30 mouse cellular contexts compared by ENCODE assay signal in the genomic region with DNA sequence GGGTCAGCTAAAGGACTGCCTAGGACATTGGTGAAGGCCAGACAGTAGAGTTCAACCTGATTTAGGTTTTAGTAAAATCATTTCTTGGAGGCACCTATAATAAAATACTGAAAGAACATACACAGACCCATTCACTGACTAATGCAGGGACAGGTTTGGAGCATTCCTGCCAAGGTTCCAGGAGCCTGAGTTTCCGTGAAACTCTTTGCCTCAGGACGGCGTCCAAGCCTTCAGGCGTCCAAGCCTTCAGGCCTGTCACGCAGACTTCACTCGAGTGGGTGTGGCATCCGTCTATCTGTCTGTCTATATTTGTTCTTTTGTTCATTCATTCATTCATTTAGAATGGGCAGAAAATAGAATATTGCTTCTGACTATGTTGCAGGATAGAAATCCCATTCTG. TPM values are rescaled to one million over a fixed set of nuclear protein-coding genes. Genes with fewer than 3 reads are reported as not detected.
DNase-seq lines count a peak whose midpoint lies in the region; ATAC-seq lines count a peak whose summit lies in the region.
"Had no signal": no experiment of that assay in that cellular context is flagged by ENCODE, and none has a peak within 500 bp of the region (broad histone marks: within the 10 kb centered on the region; RNA-seq: fewer than 3 reads in every experiment).

No protein-coding gene starts in this region.

- peak overlapping the region; percentile 22 for H3K27ac ChIP-seq in heart, embryonic 16.5 days (ENCODE audit: low read length)
- no peak overlapping the region for H3K27ac ChIP-seq in heart, embryonic 10.5 days
- no peak overlapping the region for H3K27ac ChIP-seq in limb, embryonic 10.5 days
- H3K27ac ChIP-seq: embryonic facial prominence, embryonic 13.5 days; forebrain, embryonic 12.5 days; hindbrain, embryonic 13.5 days; kidney, postnatal 0 days; limb, embryonic 12.5 days; liver, embryonic 15.5 days; midbrain, embryonic 15.5 days; neural tube, embryonic 15.5 days had no signal

- no peaks in the 10 kb centered on the region for H3K9me3 ChIP-seq in heart, embryonic 16.5 days (replicated peaks; ENCODE audit: control insufficient read depth, low read length)
- no peaks in the 10 kb centered on the region for H3K9me3 ChIP-seq in heart, embryonic 10.5 days
- no peaks in the 10 kb centered on the region for H3K9me3 ChIP-seq in limb, embryonic 10.5 days (replicated peaks)
- H3K9me3 ChIP-seq: embryonic facial prominence, embryonic 13.5 days; forebrain, embryonic 12.5 days; hindbrain, embryonic 13.5 days; limb, embryonic 12.5 days; liver, embryonic 15.5 days; midbrain, embryonic 15.5 days; neural tube, embryonic 15.5 days had no signal

- no peak overlapping the region for H3K9ac ChIP-seq in heart, embryonic 16.5 days (ENCODE audit: low read length)
- H3K9ac ChIP-seq: embryonic facial prominence, embryonic 13.5 days; forebrain, embryonic 12.5 days; forebrain, postnatal 0 days; hindbrain, embryonic 13.5 days; limb, embryonic 12.5 days; liver, embryonic 15.5 days; lung, embryonic 14.5 days; midbrain, embryonic 15.5 days; neural tube, embryonic 15.5 days had no signal

- peaks cover 14% of the 10 kb centered on the region; the same call in 1 of the 2 replicates for H3K4me1 ChIP-seq in heart, embryonic 16.5 days (ENCODE audit: control insufficient read depth, insufficient read depth, low read length)
- H3K4me1 ChIP-seq in heart, embryonic 10.5 days, result no peaks in the 10 kb centered on the region; the same call in 1 of the 2 replicates
- H3K4me1 ChIP-seq in limb, embryonic 10.5 days, result no peaks in the 10 kb centered on the region
- H3K4me1 ChIP-seq: forebrain, embryonic 12.5 days; hindbrain, embryonic 13.5 days; limb, embryonic 12.5 days; midbrain, embryonic 15.5 days; neural tube, embryonic 15.5 days had no signal

- H3K36me3 ChIP-seq in heart, embryonic 16.5 days (ENCODE audit: control insufficient read depth, insufficient read depth), result peaks cover 3% of the 10 kb centered on the region; the same call in 1 of the 2 replicates
- no peaks in the 10 kb centered on the region for H3K36me3 ChIP-seq in heart, embryonic 10.5 days
- H3K36me3 ChIP-seq in limb, embryonic 10.5 days, result no peaks in the 10 kb centered on the region
- H3K36me3 ChIP-seq: embryonic facial prominence, embryonic 13.5 days; forebrain, embryonic 12.5 days; limb, embryonic 12.5 days; liver, embryonic 15.5 days; midbrain, embryonic 15.5 days; neural tube, embryonic 15.5 days had no signal

- no peak for ATAC-seq in heart, embryonic 16.5 days (replicated peaks; ENCODE audit: extremely low read depth, insufficient read depth, low FRiP score)
- ATAC-seq: forebrain, postnatal 0 days; intestine, embryonic 16.5 days; midbrain, embryonic 15.5 days had no signal

- no peak overlapping the region for H3K4me3 ChIP-seq in heart, embryonic 16.5 days (ENCODE audit: low read length)
- H3K4me3 ChIP-seq in heart, embryonic 10.5 days, result no peak overlapping the region
- H3K4me3 ChIP-seq in limb, embryonic 10.5 days, result no peak overlapping the region
- H3K4me3 ChIP-seq: embryonic facial prominence, embryonic 13.5 days; erythroblast, embryonic 14.5 days; forebrain, embryonic 12.5 days; hindbrain, embryonic 13.5 days; limb, embryonic 12.5 days; liver, embryonic 15.5 days; midbrain, embryonic 15.5 days; neural tube, embryonic 15.5 days had no signal

- no peaks in the 10 kb centered on the region for H3K27me3 ChIP-seq in heart, embryonic 16.5 days (ENCODE audit: control insufficient read depth, insufficient read depth, low read length)
- no peaks in the 10 kb centered on the region for H3K27me3 ChIP-seq in heart, embryonic 10.5 days (ENCODE audit: insufficient read depth, poor library complexity, severe bottlenecking)
- H3K27me3 ChIP-seq in limb, embryonic 10.5 days (ENCODE audit: low read depth, poor library complexity, severe bottlenecking), result no peaks in the 10 kb centered on the region
- H3K27me3 ChIP-seq: embryonic facial prominence, embryonic 13.5 days; forebrain, embryonic 12.5 days; hindbrain, embryonic 13.5 days; limb, embryonic 12.5 days; liver, embryonic 15.5 days; midbrain, embryonic 15.5 days; neural tube, embryonic 15.5 days had no signal

- no peak overlapping the region for H3K4me2 ChIP-seq in heart, embryonic 16.5 days (ENCODE audit: low read depth, low read length)
- H3K4me2 ChIP-seq: embryonic facial prominence, embryonic 13.5 days; forebrain, embryonic 12.5 days; hindbrain, embryonic 13.5 days; limb, embryonic 12.5 days; liver, embryonic 15.5 days; lung, embryonic 14.5 days; midbrain, embryonic 15.5 days; neural tube, embryonic 15.5 days had no signal

- peak; percentile 59 for DNase-seq in cerebellum, postnatal 10 days
- no peak for DNase-seq in cerebellum, adult 11 months
- DNase-seq in heart, embryonic 10.5 days (ENCODE audit: low spot score), result no peak
- peak; percentile 39 to 69 for DNase-seq in cerebellum, postnatal 25 days
- no peak for DNase-seq in limb, embryonic 10.5 days (ENCODE audit: low spot score)
- DNase-seq in layer of hippocampus, postnatal 14 days (ENCODE audit: low spot score in 2 of 2), result no peak
- DNase-seq: adrenal gland, adult 8-10 months; forebrain, postnatal 0 days; heart, postnatal 36 days; kidney, adult 8-10 months; kidney, postnatal 4 days; lung, postnatal 14 days; spleen, adult 18-20 months; thymus, postnatal 14 days had no signal

- 45% methylated on average over 7 of the region's 7 CpGs for WGBS in heart, embryonic 16.5 days
- WGBS in heart, embryonic 10.5 days, result 60% methylated on average over 7 of the region's 7 CpGs
- 88% methylated on average over 7 of the region's 7 CpGs for WGBS in limb, embryonic 10.5 days

RNA-seq across cellular contexts. Expression of a gene that starts 1.3 kb away (rescaled TPM):
- polyA plus RNA-seq in heart, embryonic 16.5 days (2015; fragmentation: Nextera tagmentation; extraction: Ambion mirVana), result 0.43 TPM in 1 of 2 replicates, not detected in the other
- polyA plus RNA-seq in heart, embryonic 10.5 days (2016; fragmentation: Nextera tagmentation; extraction: Ambion mirVana), result 0.13 and 1.4 TPM in 2 replicates
- polyA plus RNA-seq in limb, embryonic 10.5 days (2016; fragmentation: Nextera tagmentation; extraction: Ambion mirVana), result 0.11 and 0.15 TPM in 2 replicates
- 1 to 10 TPM in 1 of 2 experiments, under 1 TPM in 1; 0.88 to 1.2 TPM for total RNA-seq in layer of hippocampus, postnatal 14 days (2021)
- total RNA-seq: forebrain, postnatal 0 days; gastrocnemius, adult 8-10 months; heart, postnatal 36 days; liver, adult 2 months had no signal
- polyA plus RNA-seq: forebrain, postnatal 0 days; limb, embryonic 12.5 days; liver, adult 2 months; lung, embryonic 14.5 days had no signal

RNA-seq across cellular contexts. Expression of a gene that starts 21.8 kb away (rescaled TPM):
- polyA plus RNA-seq in heart, embryonic 16.5 days (2015; fragmentation: Nextera tagmentation; extraction: Ambion mirVana), result 0.30 and 0.32 TPM in 2 replicates
- not detected in 2 replicates for polyA plus RNA-seq in heart, embryonic 10.5 days (2016; fragmentation: Nextera tagmentation; extraction: Ambion mirVana)
- polyA plus RNA-seq in limb, embryonic 10.5 days (2016; fragmentation: Nextera tagmentation; extraction: Ambion mirVana), result 0.18 and 0.26 TPM in 2 replicates
- total RNA-seq in layer of hippocampus, postnatal 14 days (2021), result under 1 TPM; 0.30 to 0.45 TPM
- total RNA-seq: adrenal gland, adult 8-10 months; adrenal gland, postnatal 4 days; common myeloid progenitor, adult 5-6 weeks; heart, postnatal 36 days had no signal
- polyA plus RNA-seq: forebrain, embryonic 12.5 days; neural tube, embryonic 15.5 days had no signal

RNA-seq across cellular contexts. Expression of a gene that starts 21.8 kb away (rescaled TPM):
- 16.2 and 17.2 TPM in 2 replicates for polyA plus RNA-seq in heart, embryonic 16.5 days (2015; fragmentation: Nextera tagmentation; extraction: Ambion mirVana)
- 20.3 and 20.8 TPM in 2 replicates for polyA plus RNA-seq in heart, embryonic 10.5 days (2016; fragmentation: Nextera tagmentation; extraction: Ambion mirVana)
- polyA plus RNA-seq in limb, embryonic 10.5 days (2016; fragmentation: Nextera tagmentation; extraction: Ambion mirVana), result 21.4 and 23.6 TPM in 2 replicates
- total RNA-seq in layer of hippocampus, postnatal 14 days (2021), result 10 to 100 TPM; 13.0 to 16.2 TPM

RNA-seq across cellular contexts. Expression of a gene that starts 21.9 kb away (rescaled TPM):
- polyA plus RNA-seq in heart, embryonic 16.5 days (2015; fragmentation: Nextera tagmentation; extraction: Ambion mirVana), result 17.1 and 18.7 TPM in 2 replicates
- 25.7 and 25.8 TPM in 2 replicates for polyA plus RNA-seq in heart, embryonic 10.5 days (2016; fragmentation: Nextera tagmentation; extraction: Ambion mirVana)
- polyA plus RNA-seq in limb, embryonic 10.5 days (2016; fragmentation: Nextera tagmentation; extraction: Ambion mirVana), result 37.9 and 42.1 TPM in 2 replicates
- 1 to 10 TPM; 8.9 to 9.1 TPM for total RNA-seq in layer of hippocampus, postnatal 14 days (2021)

RNA-seq across cellular contexts. Expression of a gene that starts 28.4 kb away (rescaled TPM):
- 3.3 and 6.7 TPM in 2 replicates for polyA plus RNA-seq in heart, embryonic 16.5 days (2015; fragmentation: Nextera tagmentation; extraction: Ambion mirVana)
- polyA plus RNA-seq in heart, embryonic 10.5 days (2016; fragmentation: Nextera tagmentation; extraction: Ambion mirVana), result 0.19 and 0.78 TPM in 2 replicates
- polyA plus RNA-seq in limb, embryonic 10.5 days (2016; fragmentation: Nextera tagmentation; extraction: Ambion mirVana), result 0.28 TPM in 1 of 2 replicates, not detected in the other
- 1 to 10 TPM; 1.2 to 1.5 TPM for total RNA-seq in layer of hippocampus, postnatal 14 days (2021)
- polyA plus RNA-seq: erythroblast, embryonic 14.5 days had no signal

Comparison
In these comparisons a context has a peak if more than half of its experiments do, and no peak if none do; other contexts are left out.
1. DNase-seq: peak in cerebellum, postnatal 10 days (2 of 2) and cerebellum, postnatal 25 days (2 of 2); none in cerebellum, adult 11 months (single experiment), heart, embryonic 10.5 days (single experiment), limb, embryonic 10.5 days (single experiment) and layer of hippocampus, postnatal 14 days (0 of 2).